Mouse (Mus musculus) heart, adult 2 months (tissue): ENCODE results near the gene Slc25a4. TPM values are rescaled to one million over a fixed set of nuclear protein-coding genes. Genes with fewer than 3 reads are reported as not detected.

Experiments used
- DNase-seq, 2 experiments: peaks; one replicate each; pipeline ENCODE4 v3.0.0; 2021
- H3K27ac ChIP-seq: fragments of 200-600 bp; 2 replicates; pipeline ENCODE4 v1.8.1; 2022
- H3K27me3 ChIP-seq: fragments of 200-500 bp; 2 replicates; pipeline ENCODE4 v1.6.1; 2012; ENCODE audit warnings: mild to moderate bottlenecking, low read length, inconsistent platforms, mixed read lengths; ENCODE audit not compliant: control insufficient read depth, insufficient read depth
- H3K36me3 ChIP-seq: fragments of 200-500 bp; 2 replicates; pipeline ENCODE4 v1.6.1; 2012; ENCODE audit warnings: low read length, inconsistent platforms; ENCODE audit not compliant: control insufficient read depth, insufficient read depth
- H3K4me1 ChIP-seq: fragments of 200-500 bp; 2 replicates; pipeline ENCODE4 v1.6.1; 2011; ENCODE audit warnings: low read length; ENCODE audit not compliant: control insufficient read depth, insufficient read depth
- H3K4me3 ChIP-seq: fragments of 200-600 bp; 2 replicates; pipeline ENCODE4 v1.8.1; 2022
- H3K79me2 ChIP-seq: fragments of 200-500 bp; replicated peaks from 2 replicates; pipeline ENCODE4 v1.6.1; 2012; ENCODE audit warnings: mild to moderate bottlenecking, inconsistent platforms, low read length, moderate library complexity, mixed read lengths; ENCODE audit not compliant: control insufficient read depth, insufficient read depth
- H3K9ac ChIP-seq: fragments of 200-500 bp; 2 replicates; pipeline ENCODE4 v1.6.1; 2012; ENCODE audit warnings: low read depth, mild to moderate bottlenecking, control low read depth, inconsistent platforms, low read length, mixed read lengths
- CTCF ChIP-seq: fragments of 200-600 bp; IDR thresholded peaks from 2 replicates; pipeline ENCODE4 v1.8.1; 2022; ENCODE audit warnings: antibody characterized with exemption, mild to moderate bottlenecking, moderate library complexity
- EP300 ChIP-seq: fragments of 200-500 bp; IDR thresholded peaks from 2 replicates; pipeline ENCODE4 v1.6.1; 2011; ENCODE audit warnings: low read depth, low read length, control low read depth; ENCODE audit not compliant: insufficient read depth
- POLR2A ChIP-seq: fragments of 200-500 bp; IDR thresholded peaks from 2 replicates; pipeline ENCODE4 v1.6.1; 2011; ENCODE audit warnings: mild to moderate bottlenecking, low read depth, low read length, control low read depth; ENCODE audit not compliant: insufficient read depth
- WGBS: fragments of 180-500 bp; shearing (Covaris S2); methylation state at CpG from one replicate; pipeline ENCODE4 v1.1.7; 2018; 5-methylcytosine and 5-hydroxymethylcytosine counted together
- intact Hi-C: fragments of 180-260 bp; cut with DNase I; formaldehyde crosslinking; loops from one replicate; pipeline ENCODE4 v1.15.1; 2025
- polyA plus RNA-seq: library from polyadenylated mRNA; depleted of rRNA; stranded (reverse); fragments of >200 nt; gene quantifications from 2 replicates; pipeline ENCODE4 v1.2.3, GENCODE M21; 2012
- total RNA-seq, 2 experiments: library from RNA; stranded (reverse); gene quantifications; 2 replicates each; pipeline ENCODE4 v1.2.3; 2021

Gene Slc25a4
- total and polyA plus RNA-seq, 3 experiments: 4,382 to 5,412 (median 4,929) TPM

DNA sequence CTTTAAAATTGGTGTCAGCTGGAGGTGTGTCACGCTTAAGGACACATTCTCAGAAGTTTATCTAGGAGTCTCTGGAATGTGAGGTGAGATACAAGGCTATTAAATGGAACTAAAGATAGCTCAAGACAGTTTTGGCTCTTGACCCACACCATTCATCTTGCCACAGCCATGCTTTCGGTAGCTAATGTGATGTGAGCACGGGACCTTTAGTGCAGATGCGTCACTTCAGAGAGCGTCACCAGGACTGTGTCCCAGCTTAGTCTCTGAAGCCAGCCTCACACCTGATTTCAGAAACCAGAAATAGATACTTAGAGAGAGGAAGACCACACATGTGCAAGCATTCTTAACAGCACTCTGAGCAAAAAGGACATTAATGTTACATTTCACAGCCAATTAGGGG, 15.5 kb upstream of the Slc25a4 start:
- Histone ChIP-seq H3K9ac (no peak overlapping the region), H3K79me2 (no peaks in the 10 kb centered on the region), H3K27me3 (no peaks in the 10 kb centered on the region), H3K36me3 (no peaks in the 10 kb centered on the region), H3K4me1 (no peaks in the 10 kb centered on the region; the same call in 1 of the 2 replicates), H3K27ac (peak overlapping the region; percentile 52), H3K4me3 (no peak overlapping the region)
- WGBS: 47% methylated on average over 5 of the region's 5 CpGs
- DNase-seq: peak in 1 of 2 experiments; percentile 53
- intact Hi-C loops: no loop called here
- no peak for TF ChIP-seq POLR2A
- peak; percentile 77 for TF ChIP-seq EP300

DNA sequence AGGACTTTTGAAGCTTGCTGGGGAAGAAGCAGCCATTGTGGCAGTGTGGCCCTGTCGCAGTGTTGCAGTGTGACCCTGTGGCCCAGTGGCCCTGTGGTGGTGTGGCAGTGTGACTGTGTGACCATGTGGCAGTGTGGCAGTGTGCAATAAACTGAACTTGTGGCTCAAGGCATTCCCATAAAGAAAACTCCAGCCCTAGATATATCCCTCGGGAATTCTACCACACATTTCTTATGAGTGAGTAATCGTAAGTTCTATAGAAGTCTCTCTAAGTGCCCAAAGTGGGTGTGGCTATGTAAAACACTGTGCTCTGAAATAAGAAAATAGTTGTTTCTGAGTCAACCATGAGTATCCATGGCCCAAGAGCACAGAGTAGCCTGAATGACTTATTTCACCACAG, 14.4 kb upstream of the Slc25a4 start:
- TF ChIP-seq CTCF (no peak), EP300 (no peak), POLR2A (no peak)
- Histone ChIP-seq H3K27ac (peak overlapping the region; percentile 18; the same call in 1 of the 2 replicates), H3K79me2 (no peaks in the 10 kb centered on the region), H3K36me3 (no peaks in the 10 kb centered on the region), H3K27me3 (no peaks in the 10 kb centered on the region), H3K4me3 (no peak overlapping the region), H3K4me1 (no peaks in the 10 kb centered on the region; the same call in 1 of the 2 replicates), H3K9ac (no peak overlapping the region)
- no peak for DNase-seq
- intact Hi-C loops: no loop called here
- WGBS: 42% methylated on average over 3 of the region's 3 CpGs

DNA sequence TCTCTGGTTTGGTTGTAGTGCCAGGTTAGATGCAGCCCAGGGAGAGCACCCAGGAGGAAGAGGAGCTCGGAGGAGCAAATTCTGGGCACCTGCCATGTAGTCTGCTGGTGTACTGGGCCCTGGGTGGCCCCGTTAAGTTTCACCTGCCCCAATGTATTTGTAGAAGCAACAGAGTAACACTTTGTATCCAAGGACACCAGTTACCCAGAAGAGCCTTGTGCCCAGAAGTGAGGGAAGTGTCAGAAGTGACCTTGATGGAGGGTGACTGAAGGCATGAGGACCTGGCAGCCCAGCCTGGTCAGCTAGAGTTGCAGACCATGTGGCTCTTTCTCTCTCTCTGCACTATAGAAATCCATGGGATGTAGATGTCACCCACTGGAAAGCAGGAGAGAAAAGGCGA, 9.5 kb upstream of the Slc25a4 start:
- Histone ChIP-seq H3K4me3 (no peak overlapping the region), H3K9ac (0 out of 2 replicates have a peak overlapping the region, but pooled peaks have one; percentile 40), H3K36me3 (no peaks in the 10 kb centered on the region), H3K27me3 (no peaks in the 10 kb centered on the region), H3K4me1 (peaks cover 3% of the 10 kb centered on the region), H3K27ac (peak overlapping the region; percentile 79), H3K79me2 (no peaks in the 10 kb centered on the region)
- peak in 1 of 2 experiments; percentile 65 for DNase-seq
- intact Hi-C loops: no loop called here
- TF ChIP-seq POLR2A (no peak), EP300 (peak; percentile 82; the same call in 1 of the 2 replicates)
- WGBS: 64% methylated on average over 3 of the region's 3 CpGs

DNA sequence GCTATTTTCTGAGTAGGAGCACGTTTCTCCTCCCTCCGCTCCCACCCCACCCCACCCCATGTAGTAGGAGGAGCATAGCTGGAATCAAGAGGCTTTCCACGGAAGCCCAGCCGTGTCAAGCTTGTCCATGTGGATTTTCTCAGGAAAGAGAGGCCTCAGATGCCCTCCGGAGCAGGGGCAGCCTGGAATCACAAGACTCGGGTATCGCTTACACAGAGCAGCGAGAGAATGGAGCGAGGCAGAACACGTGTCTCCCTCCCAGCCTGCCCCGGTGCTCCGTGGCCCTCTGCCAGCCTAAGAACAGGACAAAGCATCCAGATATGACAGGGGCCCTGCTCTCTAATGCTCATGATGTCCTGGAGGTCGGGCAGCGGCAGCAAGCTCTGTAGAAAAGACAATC, 5.8 kb upstream of the Slc25a4 start:
- whole genome bisulfite sequencing: 2% methylated on average over 14 of the region's 14 CpGs
- Histone ChIP-seq H3K9ac (peak overlapping the region; percentile 35), H3K4me1 (peaks cover 6% of the 10 kb centered on the region), H3K79me2 (no peaks in the 10 kb centered on the region), H3K27me3 (no peaks in the 10 kb centered on the region), H3K27ac (peak overlapping the region; percentile 74), H3K4me3 (peak overlapping the region; percentile 37), H3K36me3 (no peaks in the 10 kb centered on the region)
- intact Hi-C loops: no loop called here
- no peak for TF ChIP-seq CTCF
- TF ChIP-seq POLR2A: peak; percentile 60; the same call in 1 of the 2 replicates
- peak; percentile 99 for TF ChIP-seq EP300
- peak; percentile 76 to 88 for DNase-seq

DNA sequence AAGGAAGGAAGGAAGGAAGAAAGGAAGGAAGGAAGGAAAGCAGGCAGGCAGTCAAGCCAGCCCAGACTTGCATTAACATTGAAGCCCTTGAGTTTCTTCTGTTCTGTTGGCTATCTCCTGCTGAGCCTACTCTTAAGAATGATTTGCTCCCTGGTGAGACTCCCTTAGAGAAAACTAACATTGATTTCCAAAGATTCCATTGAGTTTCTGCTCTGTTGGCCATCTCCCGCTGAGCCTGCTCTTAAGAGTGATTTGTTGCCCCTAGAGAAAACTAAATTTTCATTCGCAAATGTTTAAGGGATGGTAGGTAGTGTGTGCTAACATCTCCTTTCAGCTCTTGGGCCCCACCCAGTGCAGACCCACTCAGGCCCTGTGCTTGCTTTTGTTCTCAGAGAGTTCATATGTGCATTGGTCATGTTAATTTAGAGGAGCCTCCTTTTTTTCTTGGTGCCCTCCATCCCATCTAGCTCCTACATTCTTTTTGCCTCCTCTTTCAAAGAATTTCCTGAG, 2.9 kb upstream of the Slc25a4 start:
- Histone ChIP-seq H3K36me3 (peaks cover 7% of the 10 kb centered on the region; the same call in 1 of the 2 replicates), H3K4me3 (no peak overlapping the region), H3K27me3 (no peaks in the 10 kb centered on the region), H3K27ac (no peak overlapping the region), H3K79me2 (0 out of 2 replicates have a peak, but pooled peaks cover under 1% of the 10 kb centered on the region), H3K4me1 (peaks cover 7% of the 10 kb centered on the region), H3K9ac (no peak overlapping the region)
- no peak for DNase-seq
- intact Hi-C loops: no loop called here
- no peak for TF ChIP-seq POLR2A
- no peak for TF ChIP-seq EP300
- TF ChIP-seq CTCF: no peak
- 83% methylated on average over 2 of the region's 2 CpGs for WGBS

DNA sequence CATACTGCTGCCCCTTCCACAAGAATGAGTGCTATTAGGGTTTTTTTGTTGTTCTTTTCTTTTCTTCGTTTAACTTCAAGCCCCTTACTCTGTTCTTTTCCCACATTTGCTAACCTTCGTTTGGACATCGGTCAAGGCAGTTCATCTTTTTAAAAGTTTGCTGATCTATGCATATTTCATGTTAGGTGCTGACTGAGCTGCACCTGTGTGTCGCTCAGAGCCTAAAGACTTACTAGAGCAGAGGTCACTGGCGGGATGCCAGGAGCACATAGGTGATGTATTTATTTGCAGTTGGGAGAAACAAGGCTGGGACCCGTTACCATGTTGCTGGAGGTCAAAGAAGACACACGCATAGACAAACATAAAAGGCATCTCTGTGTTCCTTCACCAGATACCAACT, 1.1 kb upstream of the Slc25a4 start:
- H3K9ac ChIP-seq: no peak overlapping the region; the same call in 1 of the 2 replicates
- DNase-seq: peak in 1 of 2 experiments; percentile 32
- 55% methylated on average over 7 of the region's 7 CpGs for WGBS

More for the DNA sequence above, 1.1 kb upstream of the Slc25a4 start:
- Histone ChIP-seq H3K36me3 (peaks cover 19% of the 10 kb centered on the region), H3K4me1 (peaks cover 6% of the 10 kb centered on the region), H3K27ac (peak overlapping the region; percentile 78), H3K27me3 (no peaks in the 10 kb centered on the region), H3K79me2 (0 out of 2 replicates have a peak, but pooled peaks cover 1% of the 10 kb centered on the region), H3K4me3 (peak overlapping the region; percentile 50)
- intact Hi-C loops: no loop called here
- TF ChIP-seq POLR2A: no peak
- no peak for TF ChIP-seq CTCF
- no peak for TF ChIP-seq EP300
